Mouse (Mus musculus) limb, embryonic 13.5 days (tissue): Measurements from ENCODE around the gene Tex2. TPM values are rescaled to one million over a fixed set of nuclear protein-coding genes. Genes with fewer than 3 reads are reported as not detected.

Source experiments
- ATAC-seq: fragments of 200-750 bp; cut with Nextera tagmentation; 2 replicates; pipeline ENCODE4 v1.8.0; 2017; ENCODE audit warnings: low read depth, moderate number of reproducible peaks, moderate TSS enrichment; ENCODE audit not compliant: low FRiP score
- H3K27ac ChIP-seq: fragments of 300-500 bp; sonication (generic); 2 replicates; pipeline ENCODE4 v1.5.1; 2015; ENCODE audit warnings: inconsistent platforms, mild to moderate bottlenecking, moderate library complexity
- H3K27me3 ChIP-seq: fragments of 300-500 bp; sonication (generic); 2 replicates; pipeline ENCODE4 v1.6.1; 2015; ENCODE audit warnings: mild to moderate bottlenecking, inconsistent platforms
- H3K36me3 ChIP-seq: fragments of 300-500 bp; sonication (generic); 2 replicates; pipeline ENCODE4 v1.6.1; 2015; ENCODE audit warnings: inconsistent platforms, mild to moderate bottlenecking, moderate library complexity
- H3K4me1 ChIP-seq: fragments of 300-500 bp; sonication (generic); 2 replicates; pipeline ENCODE4 v1.6.1; 2015; ENCODE audit warnings: inconsistent platforms
- H3K4me2 ChIP-seq: fragments of 300-500 bp; sonication (generic); replicated peaks from 2 replicates; pipeline ENCODE4 v1.6.1; 2015; ENCODE audit warnings: inconsistent platforms, mild to moderate bottlenecking, moderate library complexity
- H3K4me3 ChIP-seq: fragments of 300-500 bp; sonication (generic); 2 replicates; pipeline ENCODE4 v1.5.1; 2015; ENCODE audit warnings: moderate library complexity, mild to moderate bottlenecking, inconsistent platforms
- H3K9ac ChIP-seq: fragments of 300-500 bp; sonication (generic); 2 replicates; pipeline ENCODE4 v1.6.1; 2015; ENCODE audit warnings: mild to moderate bottlenecking, inconsistent platforms
- H3K9me3 ChIP-seq: fragments of 300-500 bp; sonication (generic); 2 replicates; pipeline ENCODE4 v1.6.1; 2016; ENCODE audit warnings: inconsistent platforms
- WGBS: fragments of 180-500 bp; shearing (Covaris S2); methylation state at CpG from one replicate; pipeline ENCODE4 v1.1.7; 2015; 5-methylcytosine and 5-hydroxymethylcytosine counted together
- polyA plus RNA-seq: library from polyadenylated mRNA; unstranded; fragments of >200 nt; fragmentation: Nextera tagmentation; extraction: Ambion mirVana; gene quantifications from 2 replicates; pipeline ENCODE4 v1.2.1, GENCODE M21; 2015

Tex2 gene
- polyA plus RNA-seq, 1 experiment from 2014 or later, result 8.2 TPM

DNA sequence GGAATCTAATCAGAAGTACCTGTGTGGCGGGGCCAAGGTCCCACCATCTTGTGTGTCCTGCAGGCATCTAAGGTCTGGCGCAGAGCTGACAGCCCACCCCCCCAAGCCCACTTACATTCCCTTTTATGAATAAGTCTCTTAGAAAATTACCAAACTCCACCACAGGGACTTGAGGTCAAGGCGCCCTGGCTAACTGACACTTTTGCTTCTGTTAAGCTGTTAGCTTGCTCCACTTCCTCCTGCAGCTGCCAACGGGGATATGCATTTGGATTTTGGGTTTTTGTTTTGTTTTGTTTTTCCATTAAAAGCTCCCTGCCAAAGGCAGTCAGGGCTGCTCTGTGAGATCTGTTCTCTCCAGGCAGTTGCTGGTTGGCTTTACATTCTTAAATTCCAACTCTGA, 2.3 kb upstream of the Tex2 start:
- no peak overlapping the region for H3K4me3 ChIP-seq
- H3K36me3 ChIP-seq, result no peaks in the 10 kb centered on the region
- WGBS, result 79% methylated on average over 4 of the region's 4 CpGs
- ATAC-seq, result no peak
- no peak overlapping the region for H3K4me2 ChIP-seq
- peaks cover 4% of the 10 kb centered on the region for H3K27me3 ChIP-seq
- no peaks in the 10 kb centered on the region for H3K9me3 ChIP-seq
- no peak overlapping the region for H3K9ac ChIP-seq
- no peak overlapping the region for H3K27ac ChIP-seq
- H3K4me1 ChIP-seq, result peaks cover 19% of the 10 kb centered on the region

DNA sequence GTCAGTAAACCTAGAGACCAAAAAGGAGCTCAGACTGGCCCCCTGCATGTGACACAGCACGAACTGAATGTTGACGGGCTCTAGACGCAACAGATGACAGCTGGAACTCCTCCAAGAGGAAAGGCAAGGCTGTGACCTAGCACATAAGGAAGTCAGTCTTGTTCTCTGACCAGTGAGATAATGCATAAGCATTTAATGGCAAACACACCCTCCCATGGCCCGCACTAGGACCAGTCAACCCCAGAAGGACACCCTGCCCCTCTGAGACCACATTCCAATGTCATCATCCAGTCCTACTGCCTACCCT, 1.1 kb upstream of the Tex2 start:
- Histone ChIP-seq H3K4me1 (peaks cover 23% of the 10 kb centered on the region), H3K9me3 (no peaks in the 10 kb centered on the region), H3K27ac (no peak overlapping the region), H3K27me3 (peaks cover 4% of the 10 kb centered on the region), H3K9ac (no peak overlapping the region), H3K4me3 (no peak overlapping the region), H3K4me2 (no peak overlapping the region), H3K36me3 (no peaks in the 10 kb centered on the region)
- no peak for ATAC-seq
- 85% methylated on average over 4 of the region's 4 CpGs for WGBS

DNA sequence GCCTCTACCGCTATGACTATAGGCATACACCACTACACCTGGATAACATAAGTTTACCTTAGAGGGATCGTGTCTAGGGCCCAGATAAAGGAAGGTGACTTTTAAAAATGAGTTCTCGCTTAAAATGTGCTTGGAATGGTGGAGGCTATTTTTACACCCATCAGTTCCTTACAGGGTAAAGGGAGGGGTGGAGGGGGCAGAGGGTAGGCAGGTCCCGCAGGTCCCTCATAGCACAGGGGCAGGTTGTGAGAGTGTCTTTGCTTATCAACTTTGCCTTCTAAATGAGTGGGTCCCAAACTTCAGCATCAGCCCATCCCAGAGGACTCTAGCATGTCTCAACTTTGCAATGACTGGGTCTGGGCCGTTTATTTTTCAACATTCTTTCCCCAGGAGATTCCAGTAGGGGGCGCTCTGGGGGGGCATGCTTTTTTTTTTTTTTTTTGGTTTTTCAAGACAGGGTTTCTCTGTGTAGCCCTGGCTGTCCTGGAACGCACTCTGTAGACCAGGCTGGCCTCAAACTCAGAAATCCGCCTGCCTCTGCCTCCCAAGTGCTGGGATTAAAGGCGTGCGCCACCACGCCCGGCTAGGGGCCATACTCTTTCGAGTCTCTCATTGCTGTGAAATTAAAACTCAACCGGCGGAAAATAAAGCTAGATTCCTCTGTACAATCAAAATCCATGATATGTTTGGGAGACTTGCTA, 565 bp upstream of the Tex2 start:
- H3K36me3 ChIP-seq, result no peaks in the 10 kb centered on the region
- peak overlapping the region; percentile 99 for H3K4me3 ChIP-seq
- 57% methylated on average over 15 of the region's 15 CpGs for WGBS
- no peaks in the 10 kb centered on the region for H3K9me3 ChIP-seq
- peaks cover 23% of the 10 kb centered on the region for H3K4me1 ChIP-seq
- H3K4me2 ChIP-seq, result peak overlapping the region; percentile 95
- no peak overlapping the region for H3K27ac ChIP-seq
- H3K9ac ChIP-seq, result peak overlapping the region; percentile 69; the same call in 1 of the 2 replicates
- peaks cover 4% of the 10 kb centered on the region for H3K27me3 ChIP-seq
- no peak for ATAC-seq

DNA sequence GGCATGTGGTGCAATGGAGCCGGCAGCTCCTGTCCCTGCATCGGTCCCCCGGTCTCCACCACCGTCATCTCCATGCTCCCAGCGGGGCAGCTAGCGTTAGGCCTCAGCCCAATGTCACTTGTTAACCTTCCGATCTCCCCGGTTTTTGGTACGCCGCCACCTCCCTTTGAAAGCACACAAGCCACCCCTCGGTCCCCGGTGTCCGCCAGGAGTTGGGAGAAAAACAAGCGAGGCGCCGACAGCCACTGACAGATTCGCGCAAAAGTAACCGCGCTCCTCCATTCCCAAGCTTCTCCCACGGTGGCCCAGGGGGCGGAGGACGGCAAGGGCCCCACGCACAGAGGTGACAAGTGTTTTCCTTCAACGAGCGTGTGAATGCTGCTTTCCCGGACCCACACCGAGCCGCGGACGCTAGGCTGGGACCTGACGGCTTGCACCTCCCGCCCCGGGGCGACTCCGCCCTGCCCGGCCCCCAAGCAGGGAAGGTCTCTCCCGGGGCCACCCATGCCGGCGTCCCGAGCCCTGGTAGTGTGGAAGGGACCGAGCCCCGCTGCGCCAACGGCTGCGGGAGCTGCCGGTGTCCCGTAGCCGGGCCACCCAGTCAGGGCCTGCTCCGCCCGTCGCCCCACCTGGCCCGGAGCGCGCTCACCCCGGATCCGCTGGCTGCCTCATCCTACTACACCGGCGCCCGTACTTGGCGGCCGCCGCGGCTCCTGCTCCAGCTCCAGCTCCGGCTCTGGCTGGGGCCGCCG, 838 bp downstream of the Tex2 start:
- peaks cover 4% of the 10 kb centered on the region for H3K27me3 ChIP-seq
- H3K4me3 ChIP-seq, result peak overlapping the region; percentile 99
- H3K27ac ChIP-seq, result peak overlapping the region; percentile 72
- peak overlapping the region; percentile 95 for H3K4me2 ChIP-seq
- H3K9me3 ChIP-seq, result no peaks in the 10 kb centered on the region
- ATAC-seq, result no peak
- no peaks in the 10 kb centered on the region for H3K36me3 ChIP-seq
- peaks cover 23% of the 10 kb centered on the region for H3K4me1 ChIP-seq
- WGBS, result under 1% methylated on average over 61 of the region's 67 CpGs
- H3K9ac ChIP-seq, result peak overlapping the region; percentile 92

DNA sequence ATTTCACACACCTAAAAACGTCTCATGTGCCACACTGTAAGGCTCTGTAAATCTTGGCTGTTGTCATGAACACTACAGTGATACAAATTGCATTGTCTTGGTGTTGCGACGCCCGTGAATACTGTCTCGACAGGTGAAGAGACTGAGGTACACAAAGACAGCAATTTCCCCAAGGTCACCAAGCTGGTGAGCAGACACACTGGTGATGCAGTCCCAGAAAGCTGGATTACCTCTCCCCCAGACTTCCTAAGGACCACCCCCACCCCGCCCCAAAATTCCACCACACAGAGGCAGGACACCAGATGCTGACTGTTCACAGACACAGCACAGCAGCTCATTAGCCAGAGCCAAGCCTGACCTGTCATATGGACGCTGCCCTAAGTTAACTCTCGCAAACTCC, 3.5 kb downstream of the Tex2 start:
- Histone ChIP-seq H3K4me2 (no peak overlapping the region), H3K9me3 (no peaks in the 10 kb centered on the region), H3K36me3 (no peaks in the 10 kb centered on the region), H3K9ac (no peak overlapping the region), H3K27me3 (peaks cover 4% of the 10 kb centered on the region), H3K4me1 (peaks cover 38% of the 10 kb centered on the region), H3K4me3 (no peak overlapping the region), H3K27ac (no peak overlapping the region)
- WGBS, result 48% methylated on average over 8 of the region's 8 CpGs
- no peak for ATAC-seq

DNA sequence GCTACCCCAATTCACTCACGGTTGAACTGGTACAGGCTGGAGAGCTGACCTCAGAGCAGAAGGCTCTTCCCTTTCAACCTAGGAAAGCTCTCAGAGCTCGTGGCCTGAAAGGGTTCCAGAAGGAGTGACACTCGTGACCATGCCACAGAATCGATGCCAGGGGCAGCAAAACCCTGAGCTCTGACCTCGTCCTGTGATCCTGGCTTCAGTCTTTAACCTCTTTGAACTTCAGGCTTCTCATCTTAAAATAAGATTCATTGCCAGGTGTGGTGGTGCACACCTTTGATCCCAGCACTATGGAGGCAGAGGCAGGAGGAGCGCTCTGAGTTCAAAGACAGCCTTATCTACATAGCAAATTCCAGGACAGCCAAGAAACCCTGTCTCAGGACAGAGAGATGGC, 5.9 kb downstream of the Tex2 start:
- peaks cover 4% of the 10 kb centered on the region for H3K27me3 ChIP-seq
- WGBS, result 69% methylated on average over 6 of the region's 6 CpGs
- H3K27ac ChIP-seq, result no peak overlapping the region
- H3K4me3 ChIP-seq, result no peak overlapping the region
- H3K9ac ChIP-seq, result no peak overlapping the region
- no peak overlapping the region for H3K4me2 ChIP-seq
- H3K9me3 ChIP-seq, result no peaks in the 10 kb centered on the region
- no peak for ATAC-seq
- H3K4me1 ChIP-seq, result peaks cover 39% of the 10 kb centered on the region
- peaks cover 4% of the 10 kb centered on the region; the same call in 1 of the 2 replicates for H3K36me3 ChIP-seq

DNA sequence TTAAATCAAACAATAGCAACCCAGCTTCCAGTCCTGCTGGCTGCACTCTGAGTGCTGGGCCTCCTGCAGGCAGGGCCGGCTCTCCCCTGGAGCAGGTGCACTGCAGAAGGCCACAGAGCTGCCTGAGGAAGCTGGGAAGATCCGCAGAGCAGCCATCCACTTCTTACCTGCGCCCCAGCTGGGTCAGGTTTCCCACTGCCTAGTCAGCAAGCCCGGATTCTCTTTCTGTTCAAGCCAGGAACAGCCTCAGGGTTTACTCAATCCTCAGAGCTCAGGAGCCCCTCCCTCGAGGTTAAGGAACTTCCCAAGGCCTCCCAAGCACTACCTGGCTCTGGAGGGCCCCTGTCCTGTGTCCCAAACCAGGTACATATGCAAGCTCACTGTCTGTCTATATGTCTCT, 7.2 kb downstream of the Tex2 start:
- no peak overlapping the region for H3K27ac ChIP-seq
- peaks cover 4% of the 10 kb centered on the region; the same call in 1 of the 2 replicates for H3K36me3 ChIP-seq
- no peak overlapping the region for H3K4me2 ChIP-seq
- peak overlapping the region; percentile 31; the same call in 1 of the 2 replicates for H3K9ac ChIP-seq
- no peak overlapping the region for H3K4me3 ChIP-seq
- WGBS, result 36% methylated on average over 5 of the region's 5 CpGs
- H3K27me3 ChIP-seq, result no peaks in the 10 kb centered on the region
- peaks cover 29% of the 10 kb centered on the region for H3K4me1 ChIP-seq
- no peak for ATAC-seq
- H3K9me3 ChIP-seq, result no peaks in the 10 kb centered on the region

DNA sequence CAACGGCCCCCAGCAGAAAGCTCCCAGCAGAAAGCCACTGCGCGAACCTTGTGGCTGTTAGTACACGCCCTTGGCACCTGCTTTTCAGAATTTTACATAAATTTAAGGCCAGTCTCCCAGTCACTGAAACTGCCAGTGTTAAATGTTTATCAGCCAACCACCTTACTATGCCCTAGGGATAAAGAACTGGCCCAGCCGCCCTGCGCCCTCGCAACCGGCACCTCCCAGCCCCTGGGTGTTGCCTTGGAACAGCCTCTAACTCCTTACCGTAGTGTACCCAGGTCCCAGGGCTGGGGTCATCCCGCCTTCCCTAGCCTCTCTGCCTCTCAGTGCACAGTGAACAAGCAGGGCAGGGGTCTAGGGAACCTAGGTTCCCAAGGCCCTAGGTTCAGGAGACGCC, 10.0 kb downstream of the Tex2 start:
- 85% methylated on average over 11 of the region's 11 CpGs for WGBS
- H3K9me3 ChIP-seq, result no peaks in the 10 kb centered on the region
- no peak overlapping the region for H3K9ac ChIP-seq
- H3K27me3 ChIP-seq, result no peaks in the 10 kb centered on the region
- peaks cover 20% of the 10 kb centered on the region for H3K4me1 ChIP-seq
- no peak for ATAC-seq
- H3K27ac ChIP-seq, result no peak overlapping the region
- no peak overlapping the region for H3K4me3 ChIP-seq
- no peak overlapping the region for H3K4me2 ChIP-seq
- H3K36me3 ChIP-seq, result peaks cover 4% of the 10 kb centered on the region; the same call in 1 of the 2 replicates

DNA sequence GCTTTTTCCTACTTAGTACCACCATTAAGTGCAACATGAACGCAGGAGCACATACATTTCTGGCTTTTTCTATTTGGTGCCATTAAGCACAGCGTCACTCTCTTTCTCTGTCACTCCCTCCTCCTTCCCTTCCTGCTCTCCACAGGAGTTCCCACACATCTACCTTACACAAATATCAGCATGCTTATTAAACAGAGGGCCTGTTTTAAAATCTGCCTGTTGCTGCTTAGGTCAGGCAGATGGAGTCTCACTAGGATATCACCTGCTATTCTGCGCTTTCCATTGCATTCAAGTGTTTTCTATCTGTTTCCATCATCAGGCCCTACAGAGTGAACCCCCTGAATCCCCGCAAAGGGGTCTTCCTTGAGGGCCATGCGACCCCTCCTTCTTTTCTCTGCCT, 13.1 kb downstream of the Tex2 start:
- Histone ChIP-seq H3K27me3 (no peaks in the 10 kb centered on the region), H3K4me3 (no peak overlapping the region), H3K4me2 (no peak overlapping the region), H3K27ac (no peak overlapping the region), H3K4me1 (peaks cover 12% of the 10 kb centered on the region), H3K9ac (no peak overlapping the region), H3K9me3 (no peaks in the 10 kb centered on the region), H3K36me3 (peaks cover 4% of the 10 kb centered on the region; the same call in 1 of the 2 replicates)
- ATAC-seq, result no peak
- WGBS, result 77% methylated on average over 5 of the region's 5 CpGs

DNA sequence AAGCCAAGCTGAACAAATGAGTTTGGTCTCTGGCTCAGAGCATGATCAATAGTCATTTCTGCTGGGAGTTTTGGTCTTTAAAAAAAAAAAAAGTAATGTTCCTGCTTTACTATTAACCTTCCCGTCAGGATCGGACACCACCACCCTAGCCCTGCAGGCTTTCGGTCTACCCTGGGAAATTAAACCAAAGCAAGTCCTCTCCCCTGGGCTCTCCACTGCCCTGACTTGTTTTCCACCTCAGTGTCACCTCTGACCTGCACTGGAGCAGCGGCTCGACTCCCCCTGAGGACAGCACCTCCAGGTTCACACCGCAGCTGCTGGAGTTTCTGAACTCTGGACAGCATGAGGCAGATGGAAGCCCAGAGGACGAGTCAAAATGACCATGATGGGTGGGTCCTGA, 13.9 kb downstream of the Tex2 start:
- Histone ChIP-seq H3K9me3 (no peaks in the 10 kb centered on the region), H3K4me3 (no peak overlapping the region), H3K27me3 (no peaks in the 10 kb centered on the region), H3K4me2 (no peak overlapping the region), H3K36me3 (no peaks in the 10 kb centered on the region), H3K27ac (no peak overlapping the region), H3K4me1 (peaks cover 12% of the 10 kb centered on the region), H3K9ac (no peak overlapping the region)
- no peak for ATAC-seq
- 65% methylated on average over 7 of the region's 7 CpGs for WGBS

DNA sequence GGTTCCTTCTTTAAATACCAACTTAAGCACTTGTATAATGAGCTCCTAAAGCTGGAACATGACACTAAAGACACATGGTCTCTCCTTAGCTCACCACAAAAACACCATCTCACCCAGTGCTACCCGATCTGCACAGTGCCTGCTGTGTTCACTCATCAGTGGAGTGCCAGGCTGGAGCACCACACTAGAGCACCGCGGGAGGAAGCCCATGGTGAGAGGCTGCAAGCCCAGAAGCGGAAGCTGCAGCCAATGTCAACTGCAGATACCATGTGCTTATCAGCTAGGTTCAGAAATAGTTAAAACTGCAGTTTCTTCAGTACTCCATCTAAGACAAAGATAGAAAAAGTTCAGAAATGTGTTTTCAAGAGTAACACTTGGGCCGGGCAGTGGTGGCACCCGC, 14.9 kb downstream of the Tex2 start:
- ATAC-seq, result no peak

DNA sequence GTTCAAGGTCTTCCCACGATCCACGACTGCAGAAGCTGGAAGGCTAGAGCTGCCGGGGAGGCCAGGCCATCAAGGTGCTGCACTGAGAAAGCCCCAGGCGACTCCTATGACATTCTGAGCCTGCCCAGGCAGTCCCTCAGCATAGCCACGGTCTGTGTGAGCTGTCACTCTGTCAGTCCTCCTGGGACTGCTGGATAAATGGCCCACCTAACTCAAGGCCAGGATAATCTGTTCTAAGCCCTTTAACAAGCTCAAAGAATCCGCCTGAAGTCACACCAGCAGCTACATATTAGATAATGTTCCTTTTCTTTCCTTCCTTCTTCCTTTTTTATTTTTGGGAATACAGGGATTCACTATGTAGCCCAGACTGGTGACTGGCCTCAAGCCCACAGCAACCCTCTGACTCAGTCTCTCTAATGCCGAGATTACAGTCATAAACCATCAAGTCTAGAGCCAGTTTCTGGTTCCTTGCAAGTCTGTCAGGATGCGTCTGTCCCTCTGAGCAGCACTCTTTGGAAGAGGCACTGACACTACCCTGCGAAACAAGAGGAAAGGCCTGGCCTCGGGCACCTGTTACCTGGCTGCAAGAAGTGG, 15.4 kb downstream of the Tex2 start:
- WGBS, result 58% methylated on average over 10 of the region's 10 CpGs
- peaks cover 6% of the 10 kb centered on the region; the same call in 1 of the 2 replicates for H3K4me1 ChIP-seq
- no peaks in the 10 kb centered on the region for H3K27me3 ChIP-seq
- no peaks in the 10 kb centered on the region for H3K36me3 ChIP-seq
- no peaks in the 10 kb centered on the region for H3K9me3 ChIP-seq
- no peak overlapping the region for H3K9ac ChIP-seq
- no peak overlapping the region for H3K4me2 ChIP-seq
- ATAC-seq, result no peak
- H3K27ac ChIP-seq, result no peak overlapping the region
- no peak overlapping the region for H3K4me3 ChIP-seq

More for the DNA sequence above, 14.9 kb downstream of the Tex2 start:
- Histone ChIP-seq H3K9ac (no peak overlapping the region), H3K9me3 (no peaks in the 10 kb centered on the region), H3K36me3 (no peaks in the 10 kb centered on the region), H3K4me2 (no peak overlapping the region), H3K4me1 (peaks cover 10% of the 10 kb centered on the region), H3K27me3 (no peaks in the 10 kb centered on the region), H3K27ac (no peak overlapping the region), H3K4me3 (no peak overlapping the region)
- 83% methylated on average over 6 of the region's 6 CpGs for WGBS
